Mouse (Mus musculus): ENCODE measurements around the gene Lrrc4c. TPM values are rescaled to one million over a fixed set of nuclear protein-coding genes. Genes with fewer than 3 reads are reported as not detected.

The Lrrc4c gene
- polyA plus RNA-seq, 1 experiment: not detected

GRCm38 (mm10) chr2:97026991-97027390, 709.0 kb downstream of the Lrrc4c start:
- TF ChIP-seq POLR2A (IDR thresholded peaks at IDR 0.05; ENCODE audit: borderline replicate concordance, low read depth, low read length) (no peak), CTCF (IDR thresholded peaks at IDR 0.05; ENCODE audit: low read depth, low read length) (no peak)
- Histone ChIP-seq H3K27ac (ENCODE audit: insufficient read depth, low read depth, low read length) (no peak overlapping the region), H3K4me1 (ENCODE audit: control insufficient read depth, insufficient read depth, low read length) (no peaks in the 10 kb centered on the region), H3K4me3 (ENCODE audit: insufficient read depth, low read length) (no peak overlapping the region)

GRCm38 (mm10) chr2:97027585-97027984, 709.6 kb downstream of the Lrrc4c start:
- H3K4me3 ChIP-seq (ENCODE audit: insufficient read depth, low read length): no peak overlapping the region
- TF ChIP-seq CTCF (IDR thresholded peaks at IDR 0.05; ENCODE audit: low read depth, low read length) (no peak), POLR2A (IDR thresholded peaks at IDR 0.05; ENCODE audit: borderline replicate concordance, low read depth, low read length) (no peak)

DNA sequence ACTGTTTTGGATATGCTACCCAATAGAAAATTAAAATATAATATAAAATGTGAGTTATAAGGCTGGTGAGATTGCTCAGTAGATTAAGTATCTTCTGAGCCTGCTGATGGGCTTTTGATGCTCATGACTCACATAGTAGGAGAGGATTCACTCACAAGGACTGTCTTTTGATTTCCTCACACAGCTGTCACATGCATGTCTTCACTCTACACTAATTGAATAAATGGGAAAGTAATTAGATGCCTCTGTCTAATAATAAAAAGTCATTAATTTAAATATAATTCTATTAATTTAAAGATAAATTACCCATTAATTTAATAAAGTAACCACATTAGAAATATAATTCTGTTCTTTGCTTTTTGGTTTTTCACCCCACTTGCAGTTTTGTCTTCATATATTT, 718.4 kb downstream of the Lrrc4c start:
- no peaks in the 10 kb centered on the region for H3K4me1 ChIP-seq (ENCODE audit: control insufficient read depth, insufficient read depth, low read length)
- H3K4me3 ChIP-seq (ENCODE audit: insufficient read depth, low read length): no peak overlapping the region
- H3K27ac ChIP-seq (ENCODE audit: insufficient read depth, low read depth, low read length): no peak overlapping the region
- TF ChIP-seq POLR2A (IDR thresholded peaks at IDR 0.05; ENCODE audit: borderline replicate concordance, low read depth, low read length) (no peak), CTCF (IDR thresholded peaks at IDR 0.05; ENCODE audit: low read depth, low read length) (no peak)

More at GRCm38 (mm10) chr2:97027585-97027984, 709.6 kb downstream of the Lrrc4c start:
- Histone ChIP-seq H3K27ac (ENCODE audit: insufficient read depth, low read depth, low read length) (no peak overlapping the region), H3K4me1 (ENCODE audit: control insufficient read depth, insufficient read depth, low read length) (no peaks in the 10 kb centered on the region)

GRCm38 (mm10) chr2:97037024-97037814, 719.2 kb downstream of the Lrrc4c start:
- H3K27ac ChIP-seq (ENCODE audit: insufficient read depth, low read depth, low read length): no peak overlapping the region
- TF ChIP-seq CTCF (IDR thresholded peaks at IDR 0.05; ENCODE audit: low read depth, low read length): no peak
- no peak for TF ChIP-seq POLR2A (IDR thresholded peaks at IDR 0.05; ENCODE audit: borderline replicate concordance, low read depth, low read length)

DNA sequence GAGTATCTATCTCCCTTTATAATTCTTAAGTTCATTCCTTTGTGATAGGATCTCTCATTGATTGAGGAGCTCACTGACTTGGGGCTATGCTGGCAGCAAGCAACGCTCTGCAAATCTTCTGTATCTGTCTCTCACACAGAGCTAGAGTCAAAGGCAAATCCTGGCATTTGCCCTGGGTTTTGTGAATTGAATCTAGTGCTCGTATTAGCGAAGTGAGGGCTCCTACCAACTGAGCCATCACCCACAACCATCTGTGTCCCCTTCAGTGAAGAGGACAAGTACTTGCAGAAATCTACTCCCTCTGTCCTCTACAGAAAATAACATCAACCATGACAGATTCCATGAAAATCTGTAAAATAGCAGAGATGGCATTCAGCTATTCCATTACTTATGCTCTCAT, 726.0 kb downstream of the Lrrc4c start:
- no peak for TF ChIP-seq CTCF (IDR thresholded peaks at IDR 0.05; ENCODE audit: low read depth, low read length)
- TF ChIP-seq POLR2A (IDR thresholded peaks at IDR 0.05; ENCODE audit: borderline replicate concordance, low read depth, low read length): no peak

More at GRCm38 (mm10) chr2:97037024-97037814, 719.2 kb downstream of the Lrrc4c start:
- no peak overlapping the region for H3K4me3 ChIP-seq (ENCODE audit: insufficient read depth, low read length)
- no peaks in the 10 kb centered on the region for H3K4me1 ChIP-seq (ENCODE audit: control insufficient read depth, insufficient read depth, low read length)

GRCm38 (mm10) chr2:97045628-97046027, 727.7 kb downstream of the Lrrc4c start:
- no peaks in the 10 kb centered on the region for H3K4me1 ChIP-seq (ENCODE audit: control insufficient read depth, insufficient read depth, low read length)
- TF ChIP-seq POLR2A (IDR thresholded peaks at IDR 0.05; ENCODE audit: borderline replicate concordance, low read depth, low read length): no peak
- TF ChIP-seq CTCF (IDR thresholded peaks at IDR 0.05; ENCODE audit: low read depth, low read length): no peak
- H3K27ac ChIP-seq (ENCODE audit: insufficient read depth, low read depth, low read length): no peak overlapping the region
- H3K4me3 ChIP-seq (ENCODE audit: insufficient read depth, low read length): no peak overlapping the region

More for the DNA sequence above, 726.0 kb downstream of the Lrrc4c start:
- H3K4me1 ChIP-seq (ENCODE audit: control insufficient read depth, insufficient read depth, low read length): no peaks in the 10 kb centered on the region
- H3K4me3 ChIP-seq (ENCODE audit: insufficient read depth, low read length): no peak overlapping the region
- no peak overlapping the region for H3K27ac ChIP-seq (ENCODE audit: insufficient read depth, low read depth, low read length)

DNA sequence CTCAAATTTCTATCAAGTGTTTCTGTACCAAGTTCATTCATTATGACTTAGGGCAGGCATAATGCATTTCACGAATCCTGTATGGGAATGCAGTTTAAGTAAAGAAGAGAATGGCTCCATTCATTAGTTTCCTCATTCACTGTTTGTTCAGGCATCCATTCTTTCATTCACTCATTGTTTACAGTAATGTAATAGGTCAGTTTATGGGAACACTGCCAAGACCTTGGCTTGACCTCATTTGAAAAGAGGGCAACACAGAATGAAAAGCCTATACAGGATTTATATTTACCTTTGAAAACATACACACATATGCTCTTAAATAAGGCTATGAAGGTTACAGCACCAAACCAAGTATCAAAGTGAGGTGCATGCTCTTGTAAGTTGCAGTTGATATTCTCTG, 762.2 kb downstream of the Lrrc4c start:
- H3K27ac ChIP-seq (ENCODE audit: insufficient read depth, low read depth, low read length): no peak overlapping the region
- TF ChIP-seq POLR2A (IDR thresholded peaks at IDR 0.05; ENCODE audit: borderline replicate concordance, low read depth, low read length): no peak
- no peak for TF ChIP-seq CTCF (IDR thresholded peaks at IDR 0.05; ENCODE audit: low read depth, low read length)
- no peak overlapping the region for H3K4me3 ChIP-seq (ENCODE audit: insufficient read depth, low read length)
- H3K4me1 ChIP-seq (ENCODE audit: control insufficient read depth, insufficient read depth, low read length): no peaks in the 10 kb centered on the region

- Histone ChIP-seq H3K4me3 (ENCODE audit: insufficient read depth, low read length) (no peak overlapping the region), H3K4me1 (ENCODE audit: control insufficient read depth, insufficient read depth, low read length) (no peaks in the 10 kb centered on the region), H3K27ac (ENCODE audit: insufficient read depth, low read depth, low read length) (no peak overlapping the region)
- TF ChIP-seq CTCF (IDR thresholded peaks at IDR 0.05; ENCODE audit: low read depth, low read length) (no peak), POLR2A (IDR thresholded peaks at IDR 0.05; ENCODE audit: borderline replicate concordance, low read depth, low read length) (no peak)
These were observed 780.0 kb downstream of the Lrrc4c start for GRCm38 (mm10) chr2:97097965-97098364.

DNA sequence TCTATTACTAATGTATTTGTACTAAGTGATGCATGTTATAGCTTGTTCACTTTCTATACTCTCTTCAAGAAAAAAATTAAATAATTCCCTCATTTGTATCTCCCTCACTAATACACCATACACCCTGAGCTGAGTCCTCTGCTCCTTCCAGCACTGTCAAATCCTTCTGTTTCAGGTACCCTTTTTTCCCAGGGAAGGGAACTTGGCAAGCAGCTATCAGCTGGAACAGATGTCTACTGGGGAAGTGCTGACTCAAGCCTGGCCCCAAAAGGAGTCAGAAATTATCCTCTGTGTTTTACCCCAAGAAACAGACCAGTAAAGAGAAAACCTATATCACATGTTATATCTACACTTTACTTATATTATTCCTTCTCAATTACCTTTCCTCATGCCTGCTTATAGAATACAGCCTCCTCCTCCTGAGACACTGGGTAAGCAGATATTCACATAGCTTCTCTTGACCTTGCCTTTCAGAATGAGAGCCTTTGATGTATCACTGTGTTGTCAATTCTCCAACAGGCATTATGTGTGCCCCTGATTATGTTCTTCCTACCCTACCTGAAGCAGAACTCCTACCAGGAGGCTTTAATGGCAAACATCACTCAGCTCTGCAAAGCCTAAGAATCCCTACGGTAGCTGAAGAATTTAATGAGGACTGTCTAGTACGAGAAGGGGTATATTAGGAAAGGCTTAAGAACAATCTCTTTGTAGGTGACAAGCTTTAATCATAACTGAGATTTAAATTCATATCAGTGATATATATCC, 785.6 kb downstream of the Lrrc4c start:
- Histone ChIP-seq H3K4me1 (ENCODE audit: control insufficient read depth, insufficient read depth, low read length) (no peaks in the 10 kb centered on the region), H3K4me3 (ENCODE audit: insufficient read depth, low read length) (no peak overlapping the region), H3K27ac (ENCODE audit: insufficient read depth, low read depth, low read length) (no peak overlapping the region)
- TF ChIP-seq CTCF (IDR thresholded peaks at IDR 0.05; ENCODE audit: low read depth, low read length): no peak
- no peak for TF ChIP-seq POLR2A (IDR thresholded peaks at IDR 0.05; ENCODE audit: borderline replicate concordance, low read depth, low read length)

DNA sequence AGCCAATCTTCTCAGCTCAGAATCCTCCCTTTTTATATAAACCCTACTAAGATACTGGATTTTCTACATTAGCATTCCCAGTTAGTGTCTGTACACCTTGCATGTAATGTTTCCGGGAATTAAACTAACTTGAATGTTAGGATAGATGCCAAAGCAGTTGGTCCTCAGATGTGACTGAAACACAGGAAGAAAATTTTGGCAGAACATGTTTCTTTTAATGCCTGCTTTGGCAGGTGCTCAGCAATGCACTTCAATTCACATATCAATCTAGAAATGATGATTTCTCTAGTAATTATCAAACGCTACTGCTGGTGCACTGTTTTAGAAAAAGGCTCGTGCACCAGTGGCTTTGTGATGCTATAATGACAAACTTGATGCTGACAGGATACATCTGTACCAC, 806.3 kb downstream of the Lrrc4c start:
- Histone ChIP-seq H3K27ac (ENCODE audit: insufficient read depth, low read depth, low read length) (no peak overlapping the region), H3K4me1 (ENCODE audit: control insufficient read depth, insufficient read depth, low read length) (no peaks in the 10 kb centered on the region), H3K4me3 (ENCODE audit: insufficient read depth, low read length) (no peak overlapping the region)
- TF ChIP-seq CTCF (IDR thresholded peaks at IDR 0.05; ENCODE audit: low read depth, low read length): no peak
- no peak for TF ChIP-seq POLR2A (IDR thresholded peaks at IDR 0.05; ENCODE audit: borderline replicate concordance, low read depth, low read length)

Measured in bone marrow macrophage, adult 2 months (primary cell).